Mouse (Mus musculus): Measurements from ENCODE around the gene Atp7b.

DNA sequence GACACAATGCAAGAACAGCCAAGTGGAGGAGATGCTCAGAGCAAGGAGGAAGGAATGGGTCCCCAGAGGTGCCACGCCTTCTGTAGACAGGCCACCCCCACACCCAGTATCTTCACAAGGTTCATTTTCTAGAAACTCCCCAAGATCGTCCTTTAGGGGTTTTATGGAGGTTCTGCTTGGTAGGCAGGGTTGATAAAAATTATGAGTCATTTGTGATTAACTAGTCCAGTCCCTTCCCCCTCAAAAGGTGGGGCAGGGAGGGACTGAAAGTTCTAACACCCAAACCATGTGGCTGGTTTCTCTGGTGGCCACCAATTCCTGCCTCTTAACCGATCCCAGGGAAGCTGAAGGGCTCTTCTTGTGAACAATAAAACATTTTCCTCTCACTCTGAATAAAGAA lies 3.3 kb downstream of the Atp7b start:
- TF ChIP-seq EP300 (IDR thresholded peaks at IDR 0.05) (no peak), CTCF (IDR thresholded peaks at IDR 0.05) (no peak)
